Mouse (Mus musculus) neural tube, embryonic 13.5 days (tissue): Measurements from ENCODE around the gene Atp11c. TPM values are rescaled to one million over a fixed set of nuclear protein-coding genes. Genes with fewer than 3 reads are reported as not detected.

Source experiments
- ATAC-seq: fragments of 200-750 bp; cut with Nextera tagmentation; 2 replicates; pipeline ENCODE4 v1.8.0; 2017; ENCODE audit warnings: low read depth, mild to moderate bottlenecking, moderate TSS enrichment, moderate library complexity
- H3K27ac ChIP-seq: fragments of 300-500 bp; sonication (generic); replicated peaks from 2 replicates; pipeline ENCODE4 v1.5.1; 2015; ENCODE audit warnings: moderate library complexity, mild to moderate bottlenecking, inconsistent platforms
- H3K27me3 ChIP-seq: fragments of 300-500 bp; sonication (generic); 2 replicates; pipeline ENCODE4 v1.6.1; 2015; ENCODE audit warnings: mild to moderate bottlenecking, inconsistent platforms
- H3K36me3 ChIP-seq: fragments of 300-500 bp; sonication (generic); 2 replicates; pipeline ENCODE4 v1.6.1; 2015; ENCODE audit warnings: mild to moderate bottlenecking, inconsistent platforms
- H3K4me1 ChIP-seq: fragments of 300-500 bp; sonication (generic); replicated peaks from 2 replicates; pipeline ENCODE4 v1.6.1; 2015; ENCODE audit warnings: inconsistent platforms
- H3K4me2 ChIP-seq: fragments of 300-500 bp; sonication (generic); 2 replicates; pipeline ENCODE4 v1.6.1; 2015; ENCODE audit warnings: inconsistent platforms, mild to moderate bottlenecking, moderate library complexity
- H3K4me3 ChIP-seq: fragments of 300-500 bp; sonication (generic); 2 replicates; pipeline ENCODE4 v1.5.1; 2015; ENCODE audit warnings: mild to moderate bottlenecking, inconsistent platforms
- H3K9ac ChIP-seq: fragments of 300-500 bp; sonication (generic); 2 replicates; pipeline ENCODE4 v1.6.1; 2015; ENCODE audit warnings: moderate library complexity, mild to moderate bottlenecking, inconsistent platforms
- H3K9me3 ChIP-seq: fragments of 300-500 bp; sonication (generic); 2 replicates; pipeline ENCODE4 v1.6.1; 2016; ENCODE audit warnings: inconsistent platforms
- whole genome bisulfite sequencing: fragments of 180-500 bp; shearing (Covaris S2); methylation state at CpG from one replicate; pipeline ENCODE4 v1.1.7; 2015; 5-methylcytosine and 5-hydroxymethylcytosine counted together
- polyA plus RNA-seq: library from polyadenylated mRNA; unstranded; fragments of >200 nt; fragmentation: Nextera tagmentation; extraction: Ambion mirVana; gene quantifications from 2 replicates; pipeline ENCODE4 v1.2.1, GENCODE M21; 2015

Atp11c gene
- polyA plus RNA-seq, 1 experiment from 2014 or later = 12.3 TPM

DNA sequence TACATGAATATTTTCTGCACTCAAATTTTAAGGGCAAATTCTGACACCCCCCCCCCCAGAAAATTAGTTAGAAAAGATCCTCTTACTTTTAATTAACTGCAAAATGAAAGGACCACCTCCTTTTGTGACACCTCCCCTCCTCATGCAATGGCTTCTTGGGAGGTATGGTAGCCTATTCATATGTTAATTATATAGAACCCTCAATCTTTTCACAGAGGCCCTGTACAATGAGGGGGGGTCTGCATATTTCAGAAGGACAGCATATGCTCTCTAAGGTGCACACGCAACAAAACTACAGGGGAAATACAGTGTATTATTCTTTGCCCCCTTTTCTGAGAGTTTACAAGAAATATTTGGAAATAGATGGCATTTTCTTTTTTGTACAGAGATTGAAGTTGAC is 94.7 kb downstream of the Atp11c start:
- no peaks in the 10 kb centered on the region for H3K27me3 ChIP-seq
- no peak overlapping the region for H3K9ac ChIP-seq
- H3K4me3 ChIP-seq = no peak overlapping the region
- H3K4me1 ChIP-seq = no peaks in the 10 kb centered on the region
- WGBS = 30% methylated on average over 1 of the region's 1 CpGs
- no peak overlapping the region for H3K27ac ChIP-seq
- H3K9me3 ChIP-seq = no peaks in the 10 kb centered on the region
- no peaks in the 10 kb centered on the region for H3K36me3 ChIP-seq
- ATAC-seq = no peak
- no peak overlapping the region for H3K4me2 ChIP-seq

DNA sequence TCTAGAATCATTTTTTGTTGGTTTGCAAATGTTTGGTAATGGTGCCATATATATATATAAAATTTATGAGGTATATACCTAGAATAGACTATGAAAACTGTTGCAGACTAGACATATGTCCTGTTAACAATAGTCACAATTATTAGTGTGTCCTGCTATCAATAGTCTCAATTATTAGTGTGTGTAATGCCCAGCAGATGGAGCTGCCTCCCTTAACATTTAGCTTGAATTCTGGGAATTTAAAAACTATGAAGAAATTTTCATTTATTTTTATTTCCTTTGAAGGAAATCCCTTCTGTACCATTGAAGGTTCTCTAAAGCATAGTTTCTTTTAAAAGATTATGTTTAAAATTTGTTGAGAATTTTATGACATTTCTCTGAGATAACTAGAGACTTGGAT is 97.2 kb downstream of the Atp11c start:
- no peaks in the 10 kb centered on the region for H3K36me3 ChIP-seq
- H3K27ac ChIP-seq = no peak overlapping the region
- H3K4me1 ChIP-seq = no peaks in the 10 kb centered on the region
- no peak overlapping the region for H3K4me2 ChIP-seq
- H3K4me3 ChIP-seq = no peak overlapping the region
- no peak for ATAC-seq
- no peaks in the 10 kb centered on the region for H3K9me3 ChIP-seq
- H3K9ac ChIP-seq = no peak overlapping the region
- no peaks in the 10 kb centered on the region for H3K27me3 ChIP-seq

DNA sequence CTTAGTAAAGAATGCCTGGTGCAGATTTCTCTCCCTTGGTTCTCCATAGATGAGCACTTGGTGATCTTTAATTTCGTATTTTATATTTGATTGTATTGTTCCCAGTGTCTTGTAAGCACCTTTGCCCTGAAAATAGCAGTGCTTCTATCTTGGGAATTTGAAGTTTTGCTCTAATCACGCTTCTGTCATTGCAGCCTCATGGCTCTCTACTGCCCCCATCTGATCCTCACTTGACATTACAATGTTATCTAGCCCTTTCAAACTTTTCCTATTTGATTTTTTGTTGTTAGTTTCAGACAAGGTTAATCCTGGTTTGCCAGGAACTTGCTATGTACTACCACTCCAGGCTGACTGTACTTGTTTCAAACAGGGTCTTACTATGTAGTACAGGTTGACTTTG is 128.7 kb downstream of the Atp11c start:
- no peak overlapping the region for H3K27ac ChIP-seq
- no peak overlapping the region for H3K4me3 ChIP-seq
- whole genome bisulfite sequencing = 18% methylated on average over 2 of the region's 2 CpGs
- H3K36me3 ChIP-seq = no peaks in the 10 kb centered on the region
- ATAC-seq = no peak
- no peak overlapping the region for H3K4me2 ChIP-seq
- H3K9ac ChIP-seq = no peak overlapping the region
- H3K4me1 ChIP-seq = no peaks in the 10 kb centered on the region
- H3K27me3 ChIP-seq = no peaks in the 10 kb centered on the region
- H3K9me3 ChIP-seq = no peaks in the 10 kb centered on the region

DNA sequence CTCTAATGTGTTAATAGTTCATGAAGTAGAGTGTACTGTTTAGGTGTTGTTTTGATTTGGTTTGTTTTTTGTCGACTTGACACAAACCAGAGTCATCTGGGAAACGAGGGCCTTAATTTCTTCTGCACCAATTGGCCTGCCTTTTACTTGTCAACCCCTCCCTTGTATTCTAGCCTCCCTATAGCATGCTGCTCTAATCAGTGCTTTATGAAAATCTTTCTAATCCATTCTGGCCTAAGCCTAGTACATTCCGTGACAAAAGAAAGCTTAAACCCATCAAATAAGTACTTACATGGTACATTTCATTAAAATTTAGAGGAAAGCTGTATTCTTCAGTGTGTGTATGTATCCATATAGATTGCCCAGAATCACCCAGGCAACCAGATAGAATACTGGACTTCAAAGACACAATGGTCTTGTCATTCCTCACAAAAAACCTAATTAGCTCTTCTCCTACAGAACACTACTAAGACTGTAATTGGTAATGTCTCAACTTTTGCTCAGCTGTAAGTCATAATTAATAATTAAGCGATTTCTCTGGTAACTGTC is 177.9 kb downstream of the Atp11c start:
- 65% methylated on average over 4 of the region's 4 CpGs for WGBS
- Histone ChIP-seq H3K4me1 (no peaks in the 10 kb centered on the region), H3K27me3 (no peaks in the 10 kb centered on the region), H3K4me2 (no peak overlapping the region), H3K36me3 (no peaks in the 10 kb centered on the region), H3K9me3 (no peaks in the 10 kb centered on the region), H3K9ac (no peak overlapping the region), H3K4me3 (no peak overlapping the region), H3K27ac (no peak overlapping the region)
- ATAC-seq = no peak

DNA sequence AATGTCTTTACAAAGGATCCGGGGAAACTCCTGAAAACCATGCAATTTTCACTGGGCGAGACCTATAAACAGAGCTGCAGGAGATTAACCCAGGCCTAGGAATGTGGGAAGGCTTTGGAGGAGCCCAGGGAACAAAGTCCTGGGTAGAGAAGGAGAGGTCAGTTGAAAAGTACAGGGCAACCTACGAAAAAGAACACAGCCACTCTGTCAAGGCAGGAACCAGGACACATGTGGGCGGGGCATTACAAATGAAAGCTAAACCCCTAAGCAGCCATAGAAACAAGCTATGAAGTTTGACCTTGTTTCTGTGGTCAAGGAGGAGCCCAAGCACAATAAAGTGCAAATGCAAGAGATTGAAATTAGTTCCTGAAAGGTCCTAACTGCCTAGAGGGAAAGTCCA is 186.8 kb downstream of the Atp11c start:
- Histone ChIP-seq H3K4me3 (no peak overlapping the region), H3K36me3 (no peaks in the 10 kb centered on the region), H3K9ac (no peak overlapping the region), H3K27ac (no peak overlapping the region), H3K4me1 (peaks cover 12% of the 10 kb centered on the region), H3K27me3 (no peaks in the 10 kb centered on the region), H3K9me3 (no peaks in the 10 kb centered on the region), H3K4me2 (no peak overlapping the region)
- 62% methylated on average over 4 of the region's 4 CpGs for WGBS
- ATAC-seq = no peak

DNA sequence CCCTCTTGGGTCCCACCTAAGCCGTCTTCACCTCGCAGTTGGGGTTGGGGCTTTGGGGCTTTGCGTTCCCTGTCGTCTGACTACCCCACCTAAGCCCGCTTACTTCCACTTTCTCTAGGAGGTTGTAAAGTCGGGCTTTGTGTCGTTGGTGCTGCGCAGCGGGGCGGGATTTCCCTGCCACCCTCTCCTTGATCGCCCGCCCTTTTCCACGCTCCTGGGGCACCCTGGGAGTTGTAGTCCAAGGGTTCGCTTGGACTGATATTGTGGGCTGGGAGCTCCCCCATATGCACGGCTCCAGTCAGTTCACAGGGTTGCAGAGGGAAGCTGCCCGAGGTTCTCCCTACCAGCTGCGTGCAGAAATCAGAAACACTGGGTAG is 187.8 kb downstream of the Atp11c start:
- WGBS = 23% methylated on average over 16 of the region's 17 CpGs
- H3K36me3 ChIP-seq = no peaks in the 10 kb centered on the region
- peak overlapping the region; percentile 64 for H3K4me3 ChIP-seq
- peak overlapping the region; percentile 40 for H3K4me2 ChIP-seq
- peak overlapping the region; percentile 85 for H3K9ac ChIP-seq
- peaks cover 12% of the 10 kb centered on the region for H3K4me1 ChIP-seq
- H3K27ac ChIP-seq = peak overlapping the region; percentile 95
- no peaks in the 10 kb centered on the region for H3K27me3 ChIP-seq
- peak; percentile 97 for ATAC-seq
- H3K9me3 ChIP-seq = no peaks in the 10 kb centered on the region

DNA sequence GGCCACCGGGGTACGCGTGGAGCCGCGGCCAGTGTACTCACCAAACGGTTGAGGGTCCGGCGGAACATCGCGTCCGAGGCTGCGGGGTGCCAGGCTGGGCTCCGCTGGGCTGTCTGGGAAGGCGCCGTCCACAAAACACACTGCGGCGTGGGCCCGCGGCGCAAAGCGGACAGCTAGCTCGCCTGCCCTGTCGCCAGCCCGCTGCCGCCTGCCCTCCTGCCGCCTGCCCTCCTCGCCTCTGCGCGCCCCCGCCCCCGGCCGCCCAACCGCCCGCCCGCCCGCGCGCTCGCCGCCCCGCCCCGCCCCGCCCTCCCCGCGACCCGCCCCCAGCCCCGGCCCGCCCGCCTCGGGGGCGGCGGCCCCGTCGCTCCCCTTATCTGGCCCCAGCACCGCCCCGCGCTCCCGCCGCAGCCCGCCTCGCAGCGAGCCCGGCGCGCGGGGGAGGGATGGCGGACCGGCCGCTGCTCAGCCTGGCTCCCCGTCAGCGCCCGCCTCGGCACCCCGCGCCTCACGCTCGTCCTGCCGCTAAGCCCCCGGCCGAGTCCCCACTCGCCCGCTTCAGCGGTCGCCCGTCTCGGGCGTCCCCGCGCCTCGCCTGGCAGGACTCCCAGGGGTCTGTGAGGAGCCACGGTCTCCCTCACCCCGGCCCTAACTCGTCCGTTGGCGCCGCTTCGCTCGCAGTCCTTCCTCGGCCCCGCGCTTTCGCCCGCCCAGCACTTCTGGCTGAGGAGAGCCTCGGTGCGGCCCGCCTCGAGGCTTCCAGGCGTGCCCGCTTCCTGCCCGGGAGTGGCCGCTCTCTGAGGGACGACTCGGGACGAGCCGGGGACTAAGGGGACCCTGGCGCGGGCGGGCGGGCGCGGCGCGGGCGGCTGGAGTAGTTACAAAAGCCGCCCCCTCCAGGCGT is 188.5 kb downstream of the Atp11c start:
- H3K9me3 ChIP-seq = no peaks in the 10 kb centered on the region
- 16% methylated on average over 59 of the region's 126 CpGs for WGBS
- H3K27ac ChIP-seq = peak overlapping the region; percentile 95
- H3K4me2 ChIP-seq = peak overlapping the region; percentile 66
- H3K4me1 ChIP-seq = peaks cover 12% of the 10 kb centered on the region
- H3K4me3 ChIP-seq = peak overlapping the region; percentile 64
- no peaks in the 10 kb centered on the region for H3K27me3 ChIP-seq
- peak; percentile 86 for ATAC-seq
- H3K36me3 ChIP-seq = no peaks in the 10 kb centered on the region
- peak overlapping the region; percentile 85 for H3K9ac ChIP-seq

DNA sequence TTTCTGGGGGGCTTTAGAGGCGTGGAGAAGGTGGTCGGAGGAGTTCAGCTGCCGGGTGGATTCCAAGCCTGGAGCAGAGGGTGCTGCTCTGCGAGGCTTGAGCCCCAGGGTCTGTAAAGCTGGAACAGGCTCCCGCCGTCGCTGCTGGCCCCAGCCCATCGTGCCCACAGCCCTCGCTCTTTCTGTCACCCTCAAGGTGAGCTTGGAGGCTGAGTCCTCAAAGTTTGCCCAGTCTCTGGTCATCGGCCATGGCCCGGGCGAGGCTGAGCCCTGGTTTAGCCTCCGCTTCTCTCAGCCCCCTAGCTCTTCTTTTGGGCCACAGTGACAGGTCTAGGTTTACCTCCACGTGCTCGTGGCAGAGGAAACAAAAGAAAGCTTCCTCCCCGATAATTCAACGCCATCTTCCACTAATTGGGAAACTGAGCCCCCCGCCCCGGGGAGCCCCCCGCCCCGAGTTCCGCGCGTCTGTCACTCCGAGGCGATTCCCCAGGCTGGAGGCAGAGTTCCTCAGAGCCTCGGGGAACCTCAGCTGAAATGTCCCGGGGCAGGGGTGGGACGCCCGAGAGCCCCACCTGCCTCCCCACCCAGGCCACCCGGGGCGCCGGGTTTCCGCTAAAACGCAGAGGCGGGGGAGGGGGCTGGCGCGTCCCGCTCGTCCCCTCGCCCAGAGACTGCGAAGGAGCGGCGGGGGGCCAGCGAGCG is 189.3 kb downstream of the Atp11c start:
- no peaks in the 10 kb centered on the region for H3K36me3 ChIP-seq
- no peaks in the 10 kb centered on the region for H3K9me3 ChIP-seq
- no peak overlapping the region; the same call in 1 of the 2 replicates for H3K27ac ChIP-seq
- peak overlapping the region; percentile 85 for H3K9ac ChIP-seq
- peaks cover 12% of the 10 kb centered on the region for H3K4me1 ChIP-seq
- H3K4me2 ChIP-seq = peak overlapping the region; percentile 66
- 16% methylated on average over 42 of the region's 46 CpGs for WGBS
- no peaks in the 10 kb centered on the region for H3K27me3 ChIP-seq
- peak; percentile 30 for ATAC-seq
- peak overlapping the region; percentile 64 for H3K4me3 ChIP-seq

DNA sequence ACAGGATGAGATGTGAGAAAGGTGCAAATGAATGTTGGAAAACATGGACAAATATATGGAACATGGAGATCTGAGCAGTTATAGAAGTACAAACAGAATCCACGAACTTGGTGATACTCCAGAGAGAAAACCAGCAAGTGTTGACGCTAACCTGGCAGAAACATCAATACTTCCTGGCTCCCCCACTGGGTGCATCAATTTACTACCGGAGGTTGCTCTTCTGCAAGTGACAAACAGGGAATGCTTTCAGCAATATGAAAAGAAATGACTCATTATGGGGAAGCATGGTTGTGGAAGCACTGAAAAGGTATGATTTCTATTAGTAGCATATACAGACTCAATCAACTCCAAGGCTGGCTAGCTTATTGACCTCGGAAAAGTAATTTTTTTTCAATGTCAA is 198.2 kb downstream of the Atp11c start:
- H3K4me2 ChIP-seq = no peak overlapping the region
- H3K4me3 ChIP-seq = no peak overlapping the region
- no peaks in the 10 kb centered on the region for H3K4me1 ChIP-seq
- H3K9ac ChIP-seq = no peak overlapping the region
- no peak for ATAC-seq
- WGBS = 66% methylated on average over 4 of the region's 4 CpGs
- no peaks in the 10 kb centered on the region for H3K36me3 ChIP-seq
- no peaks in the 10 kb centered on the region for H3K9me3 ChIP-seq
- no peak overlapping the region for H3K27ac ChIP-seq
- no peaks in the 10 kb centered on the region for H3K27me3 ChIP-seq

DNA sequence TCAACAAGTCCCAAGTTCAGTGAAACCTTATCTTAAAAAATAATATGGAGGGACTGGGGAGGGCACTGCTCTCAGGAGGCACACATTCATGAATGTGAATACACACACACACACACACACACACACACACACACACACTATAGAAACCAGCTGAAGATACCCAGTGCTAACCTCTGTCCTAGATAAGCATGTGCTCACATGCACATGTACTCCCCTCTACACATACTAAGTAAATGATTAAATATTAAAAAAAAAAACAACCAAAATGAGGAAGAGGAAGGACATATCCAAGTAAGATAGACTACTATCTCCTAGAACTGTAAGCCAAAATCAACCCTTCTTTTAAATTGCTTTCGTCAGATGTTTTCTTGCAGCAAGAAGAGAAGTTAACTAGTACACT is 205.6 kb downstream of the Atp11c start:
- ATAC-seq = no peak
- WGBS = 91% methylated on average over 1 of the region's 1 CpGs

DNA sequence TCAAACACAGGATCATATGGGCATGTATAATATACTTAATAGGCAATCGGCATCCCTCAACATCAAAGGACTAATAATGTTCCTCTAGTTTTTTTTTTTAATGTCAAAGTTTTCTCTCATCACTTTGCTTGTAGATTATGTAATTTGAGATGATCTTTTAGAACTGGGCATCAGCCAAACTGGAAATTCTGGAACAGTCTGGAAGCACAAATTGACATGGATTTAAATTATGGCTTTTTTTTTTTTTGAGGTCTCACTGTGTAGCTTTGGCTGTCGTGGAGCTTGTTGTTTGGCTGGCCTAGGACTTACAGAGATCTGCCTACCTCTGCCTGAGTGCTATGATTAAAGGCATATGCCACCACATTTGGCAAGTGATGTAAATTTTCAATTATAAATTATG is 210.8 kb downstream of the Atp11c start:
- no peaks in the 10 kb centered on the region for H3K36me3 ChIP-seq
- WGBS = 86% methylated on average over 2 of the region's 2 CpGs
- no peak for ATAC-seq

More for the DNA sequence above, 205.6 kb downstream of the Atp11c start:
- Histone ChIP-seq H3K4me1 (no peaks in the 10 kb centered on the region), H3K27ac (no peak overlapping the region), H3K9me3 (no peaks in the 10 kb centered on the region), H3K4me2 (no peak overlapping the region), H3K27me3 (no peaks in the 10 kb centered on the region), H3K9ac (no peak overlapping the region), H3K36me3 (no peaks in the 10 kb centered on the region), H3K4me3 (no peak overlapping the region)

DNA sequence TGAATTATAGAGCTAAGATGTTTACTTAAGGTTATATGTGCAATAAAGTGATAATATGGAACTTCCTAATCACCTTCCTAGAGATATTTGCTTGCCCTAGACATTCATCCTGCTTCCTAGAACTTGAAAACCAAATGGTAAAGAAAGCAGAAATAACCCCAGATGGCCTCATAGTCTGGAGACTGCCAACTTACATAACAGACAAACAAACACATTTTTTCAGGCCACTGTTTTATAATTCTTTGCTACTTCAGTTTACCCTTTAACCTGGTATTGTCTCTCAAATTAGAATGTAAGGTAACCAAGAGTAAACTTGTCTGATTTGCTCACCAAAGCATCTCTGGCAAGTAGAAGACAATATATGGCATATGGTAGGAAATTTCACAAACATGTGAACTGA is 212.1 kb downstream of the Atp11c start:
- no peak overlapping the region for H3K4me2 ChIP-seq
- H3K4me3 ChIP-seq = no peak overlapping the region
- H3K36me3 ChIP-seq = no peaks in the 10 kb centered on the region
- no peaks in the 10 kb centered on the region for H3K27me3 ChIP-seq
- no peaks in the 10 kb centered on the region for H3K4me1 ChIP-seq
- H3K9me3 ChIP-seq = no peaks in the 10 kb centered on the region
- no peak overlapping the region for H3K27ac ChIP-seq
- ATAC-seq = no peak
- H3K9ac ChIP-seq = no peak overlapping the region

More for the DNA sequence above, 210.8 kb downstream of the Atp11c start:
- H3K4me3 ChIP-seq = no peak overlapping the region
- H3K9ac ChIP-seq = no peak overlapping the region
- H3K4me2 ChIP-seq = no peak overlapping the region
- H3K27ac ChIP-seq = no peak overlapping the region
- no peaks in the 10 kb centered on the region for H3K4me1 ChIP-seq
- no peaks in the 10 kb centered on the region for H3K27me3 ChIP-seq
- H3K9me3 ChIP-seq = no peaks in the 10 kb centered on the region
